ENCODE assay signal across 9 mouse cellular contexts in genomic region chr9:96652763-96653162, GRCm38 (mm10). TPM values are rescaled to one million over a fixed set of nuclear protein-coding genes. Genes with fewer than 3 reads are reported as not detected.
DNase-seq lines count a peak whose midpoint lies in the region; ATAC-seq and TF ChIP-seq lines count a peak whose summit lies in the region.
"Had no signal": no experiment of that assay in that cellular context is flagged by ENCODE, and none has a peak within 500 bp of the region (broad histone marks: within the 10 kb centered on the region; RNA-seq: fewer than 3 reads in every experiment).

No protein-coding gene starts in this region.

- 0 out of 2 replicates have a peak, but pooled peaks have one; percentile 29 for TF ChIP-seq CTCF in forebrain, postnatal 0 days (IDR thresholded peaks at IDR 0.05; ENCODE audit: low read depth)

- H3K36me3 ChIP-seq in forebrain, postnatal 0 days (ENCODE audit: insufficient read depth): no peaks in the 10 kb centered on the region
- no peaks in the 10 kb centered on the region for H3K36me3 ChIP-seq in forebrain, embryonic 15.5 days
- no peaks in the 10 kb centered on the region for H3K36me3 ChIP-seq in midbrain, embryonic 14.5 days (ENCODE audit: control insufficient read depth, insufficient read depth, low read length)
- H3K36me3 ChIP-seq in midbrain, embryonic 15.5 days (replicated peaks): no peaks in the 10 kb centered on the region
- H3K36me3 ChIP-seq: embryonic facial prominence, embryonic 15.5 days had no signal

- H3K9ac ChIP-seq in forebrain, postnatal 0 days: no peak overlapping the region
- H3K9ac ChIP-seq in forebrain, embryonic 15.5 days (replicated peaks): no peak overlapping the region
- H3K9ac ChIP-seq in midbrain, embryonic 14.5 days (replicated peaks; ENCODE audit: low read length): no peak overlapping the region
- no peak overlapping the region for H3K9ac ChIP-seq in midbrain, embryonic 15.5 days
- H3K9ac ChIP-seq: embryonic facial prominence, embryonic 15.5 days had no signal

- WGBS in forebrain, postnatal 0 days: 64% methylated on average over 6 of the region's 6 CpGs
- 61% methylated on average over 6 of the region's 6 CpGs for WGBS in forebrain, embryonic 15.5 days
- WGBS in midbrain, embryonic 14.5 days: 62% methylated on average over 6 of the region's 6 CpGs
- 60% methylated on average over 6 of the region's 6 CpGs for WGBS in midbrain, embryonic 15.5 days

- no peak for DNase-seq in forebrain, postnatal 0 days
- peak; percentile 40 for DNase-seq in midbrain, embryonic 14.5 days
- peak; percentile 62 for DNase-seq in embryo, embryonic 10.5 days (ENCODE audit: low spot score)
- DNase-seq in thymus, postnatal 14 days: peak; percentile 64
- DNase-seq in cerebellum, adult 18-20 months: no peak
- no peak for DNase-seq in cerebellum, adult 11-12 months

- no peak overlapping the region for H3K27ac ChIP-seq in forebrain, postnatal 0 days (ENCODE audit: low read depth, low read length)
- no peak overlapping the region for H3K27ac ChIP-seq in forebrain, embryonic 15.5 days (replicated peaks)
- H3K27ac ChIP-seq in midbrain, embryonic 14.5 days (replicated peaks; ENCODE audit: low read depth, low read length): no peak overlapping the region
- no peak overlapping the region for H3K27ac ChIP-seq in midbrain, embryonic 15.5 days
- H3K27ac ChIP-seq: embryonic facial prominence, embryonic 15.5 days had no signal

- no peak for ATAC-seq in forebrain, postnatal 0 days
- ATAC-seq in forebrain, embryonic 15.5 days (replicated peaks): no peak
- no peak for ATAC-seq in midbrain, embryonic 14.5 days (ENCODE audit: low FRiP score, low TSS enrichment)
- ATAC-seq in midbrain, embryonic 15.5 days (replicated peaks): no peak

- H3K27me3 ChIP-seq in forebrain, postnatal 0 days (ENCODE audit: insufficient read depth, low read length): no peaks in the 10 kb centered on the region
- H3K27me3 ChIP-seq in forebrain, embryonic 15.5 days: no peaks in the 10 kb centered on the region
- no peaks in the 10 kb centered on the region for H3K27me3 ChIP-seq in midbrain, embryonic 14.5 days (ENCODE audit: control insufficient read depth, insufficient read depth, low read length)
- no peaks in the 10 kb centered on the region for H3K27me3 ChIP-seq in midbrain, embryonic 15.5 days (replicated peaks)
- H3K27me3 ChIP-seq: embryonic facial prominence, embryonic 15.5 days had no signal

- no peaks in the 10 kb centered on the region for H3K4me1 ChIP-seq in forebrain, postnatal 0 days (ENCODE audit: insufficient read depth)
- H3K4me1 ChIP-seq in forebrain, embryonic 15.5 days: no peaks in the 10 kb centered on the region
- H3K4me1 ChIP-seq in midbrain, embryonic 14.5 days (ENCODE audit: control insufficient read depth, insufficient read depth, low read length): no peaks in the 10 kb centered on the region
- no peaks in the 10 kb centered on the region for H3K4me1 ChIP-seq in midbrain, embryonic 15.5 days
- H3K4me1 ChIP-seq: embryonic facial prominence, embryonic 15.5 days had no signal

- no peak overlapping the region for H3K4me2 ChIP-seq in forebrain, postnatal 0 days (ENCODE audit: low read depth)
- no peak overlapping the region for H3K4me2 ChIP-seq in forebrain, embryonic 15.5 days (replicated peaks)
- H3K4me2 ChIP-seq in midbrain, embryonic 14.5 days (ENCODE audit: low read length): no peak overlapping the region
- no peak overlapping the region for H3K4me2 ChIP-seq in midbrain, embryonic 15.5 days
- H3K4me2 ChIP-seq: embryonic facial prominence, embryonic 15.5 days had no signal

- H3K4me3 ChIP-seq in forebrain, postnatal 0 days (ENCODE audit: low read depth, low read length): no peak overlapping the region
- H3K4me3 ChIP-seq in forebrain, embryonic 15.5 days: no peak overlapping the region
- no peak overlapping the region for H3K4me3 ChIP-seq in midbrain, embryonic 14.5 days (replicated peaks; ENCODE audit: low read depth, low read length)
- no peak overlapping the region for H3K4me3 ChIP-seq in midbrain, embryonic 15.5 days
- H3K4me3 ChIP-seq: embryonic facial prominence, embryonic 15.5 days had no signal

- H3K9me3 ChIP-seq in forebrain, postnatal 0 days (ENCODE audit: low read length): no peaks in the 10 kb centered on the region
- no peaks in the 10 kb centered on the region for H3K9me3 ChIP-seq in forebrain, embryonic 15.5 days
- H3K9me3 ChIP-seq in midbrain, embryonic 14.5 days (ENCODE audit: control insufficient read depth, low read length): no peaks in the 10 kb centered on the region
- H3K9me3 ChIP-seq in midbrain, embryonic 15.5 days: no peaks in the 10 kb centered on the region
- H3K9me3 ChIP-seq: embryonic facial prominence, embryonic 15.5 days had no signal

RNA-seq across cellular contexts. Expression of gene Rasa2, which starts 21.3 kb away (rescaled TPM):
- total RNA-seq in forebrain, postnatal 0 days (2014; rRNA removed): 21.5 and 23.2 TPM in 2 replicates
- 5.8 and 14.0 TPM in 2 replicates for polyA plus RNA-seq in forebrain, postnatal 0 days (2015; fragmentation: Nextera tagmentation; extraction: Ambion mirVana)
- 17.2 and 18.8 TPM in 2 replicates for polyA plus RNA-seq in forebrain, embryonic 15.5 days (2015; fragmentation: Nextera tagmentation; extraction: Ambion mirVana)
- 15.7 and 17.9 TPM in 2 replicates for polyA plus RNA-seq in midbrain, embryonic 14.5 days (2014; fragmentation: Nextera tagmentation; extraction: Ambion mirVana)
- polyA plus RNA-seq in midbrain, embryonic 15.5 days (2015; fragmentation: Nextera tagmentation; extraction: Ambion mirVana): 16.3 and 17.6 TPM in 2 replicates

Comparison
In these comparisons a context has a peak if more than half of its experiments do, and no peak if none do; other contexts are left out.
1. DNase-seq: peak in midbrain, embryonic 14.5 days (single experiment), embryo, embryonic 10.5 days (single experiment) and thymus, postnatal 14 days (single experiment); none in forebrain, postnatal 0 days (single experiment), cerebellum, adult 18-20 months (0 of 2) and cerebellum, adult 11-12 months (single experiment).